Mouse (Mus musculus): ENCODE data around the gene Rex1bd. TPM values are rescaled to one million over a fixed set of nuclear protein-coding genes. Genes with fewer than 3 reads are reported as not detected.
A peak's percentile ranks its signal among the peaks of the same experiment; 100 is the strongest.
"Not testable (repeated sequence)": the region's sequence is repeated elsewhere in the genome, so short reads cannot be mapped to it uniquely, and the experiment has no call there.

Rex1bd gene
- total RNA-seq, 2 experiments from 2014 or later = 109 to 113 TPM

DNA sequence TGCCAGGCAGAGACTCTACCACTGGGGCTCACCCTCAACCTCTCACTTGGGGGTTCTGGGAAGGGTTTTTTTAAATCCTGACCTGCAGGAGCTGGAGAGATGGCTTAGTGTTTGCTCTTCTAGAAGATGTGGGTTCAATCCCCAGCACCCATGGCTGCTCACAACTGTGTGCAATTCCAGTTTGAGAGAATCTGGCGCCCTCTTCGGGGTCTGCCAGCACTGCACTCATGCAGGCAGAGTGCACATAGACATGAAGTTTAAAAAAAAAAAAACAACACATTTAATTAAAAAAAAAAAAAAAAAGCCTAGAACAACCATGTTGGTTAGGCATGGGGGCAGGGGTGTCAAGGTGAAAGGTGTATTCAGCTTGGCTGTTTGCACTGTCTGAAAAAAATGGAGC is 23.8 kb upstream of the Rex1bd start:
- intact Hi-C loops (cut with DNase I) = no loop called here
- DNase-seq = no peak

GRCm38 (mm10) chr8:70529741-70530161 is 23.2 kb upstream of the Rex1bd start:
- DNase-seq = no peak
- intact Hi-C loops (cut with DNase I) = no loop called here

DNA sequence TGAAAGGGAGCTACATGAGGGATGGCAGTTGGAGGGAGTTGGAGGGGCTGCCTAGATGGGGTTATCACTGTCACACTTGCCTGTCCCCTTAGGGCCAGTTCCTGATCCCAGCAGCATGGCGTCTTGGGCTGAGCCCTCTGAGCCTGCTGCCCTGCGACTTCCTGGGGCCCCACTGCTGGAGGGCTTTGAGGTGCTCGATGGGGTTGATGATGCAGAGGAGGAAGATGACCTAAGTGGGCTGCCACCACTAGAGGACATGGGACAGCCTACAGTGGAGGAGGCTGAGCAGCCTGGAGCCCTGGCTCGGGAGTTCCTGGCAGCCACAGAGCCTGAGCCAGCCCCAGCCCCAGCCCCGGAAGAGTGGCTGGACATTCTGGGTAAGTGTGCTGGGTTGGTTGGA is 22.7 kb upstream of the Rex1bd start:
- DNase-seq = no peak
- intact Hi-C loops (cut with DNase I) = no loop called here

DNA sequence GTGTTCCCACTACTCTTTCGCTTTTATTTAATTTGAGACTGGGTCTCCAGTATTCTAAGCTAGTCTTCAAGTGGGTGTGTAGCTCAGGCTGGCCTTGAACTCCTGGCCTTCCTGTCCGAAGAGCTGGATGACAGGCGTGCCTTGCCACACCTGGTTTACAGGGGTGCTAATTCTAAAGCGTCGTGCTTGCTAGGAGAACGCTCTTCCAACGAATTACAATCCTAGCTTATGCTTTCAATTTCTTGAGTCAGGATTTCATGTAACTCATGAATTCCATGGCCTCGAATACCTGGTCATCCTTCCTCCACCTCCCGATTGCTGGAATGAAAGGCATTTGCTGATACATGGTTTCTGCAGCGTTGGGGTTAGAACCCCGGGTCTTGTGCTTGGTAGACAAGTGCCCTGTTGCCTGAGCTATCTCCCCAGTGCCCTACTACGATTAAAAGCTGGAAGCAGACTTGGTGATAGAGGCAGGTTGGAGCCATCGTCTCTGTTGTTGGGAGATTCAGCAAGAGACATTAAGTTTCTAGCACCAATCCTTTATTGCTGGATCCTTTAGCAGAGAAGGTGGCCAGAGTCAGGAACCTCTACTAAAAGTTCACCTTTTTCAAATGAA is 21.7 kb upstream of the Rex1bd start:
- DNase-seq = no peak
- intact Hi-C loops (cut with DNase I) = no loop called here

GRCm38 (mm10) chr8:70527512-70528181 is 21.1 kb upstream of the Rex1bd start, which contains the start of the genes Fkbp8 and Kxd1:
TSS of gene Fkbp8 (plus strand) at chr8:70527724.
TSS of gene Kxd1 (minus strand) at chr8:70527956.
- intact Hi-C loops (cut with DNase I) = no loop called here
- DNase-seq = peak; percentile 99 to 100

- intact Hi-C loops (cut with DNase I) = no loop called here
- no peak for DNase-seq
Measured at GRCm38 (mm10) chr8:70527111-70527511, 20.6 kb upstream of the Rex1bd start.

GRCm38 (mm10) chr8:70522592-70523403 is 16.2 kb upstream of the Rex1bd start:
- intact Hi-C loops (cut with DNase I) = loop anchor here (1.0 kb wide), 1 partner anchor 12 kb away; the partner anchor contains the start of gene Uba52
- peak; percentile 94 to 96 for DNase-seq

- intact Hi-C loops (cut with DNase I) = no loop called here
- no peak for DNase-seq
Measured at GRCm38 (mm10) chr8:70519606-70520005, 13.1 kb upstream of the Rex1bd start.

GRCm38 (mm10) chr8:70519043-70519442 is 12.5 kb upstream of the Rex1bd start:
- DNase-seq = no peak
- intact Hi-C loops (cut with DNase I) = no loop called here

GRCm38 (mm10) chr8:70517940-70518643 is 11.5 kb upstream of the Rex1bd start:
- intact Hi-C loops (cut with DNase I) = no loop called here
- no peak for DNase-seq

DNA sequence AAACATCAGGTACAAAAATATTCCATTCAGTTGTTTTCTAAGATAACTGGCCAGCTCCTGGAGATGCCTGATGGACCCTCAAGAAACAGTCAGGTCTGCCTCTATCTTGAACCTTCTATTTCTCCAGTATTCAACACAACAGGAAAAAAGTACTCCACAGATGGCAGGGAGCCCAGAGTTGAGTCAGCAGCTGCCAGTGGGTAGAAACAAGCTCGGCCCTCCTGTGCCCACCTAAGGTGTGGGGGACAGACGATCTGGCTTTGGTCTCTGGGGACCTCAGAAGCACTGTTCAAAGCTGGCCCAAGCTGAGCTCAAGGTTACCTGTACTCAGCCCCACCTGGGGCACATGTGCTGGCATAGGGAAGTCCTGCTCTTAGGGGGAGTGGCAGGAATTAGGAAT is 6.9 kb upstream of the Rex1bd start:
- intact Hi-C loops (cut with DNase I) = no loop called here
- no peak for DNase-seq

GRCm38 (mm10) chr8:70512253-70512903 is 5.8 kb upstream of the Rex1bd start:
- intact Hi-C loops (cut with DNase I) = no loop called here

GRCm38 (mm10) chr8:70511770-70512169 is 5.2 kb upstream of the Rex1bd start:
- no peak for DNase-seq
- intact Hi-C loops (cut with DNase I) = loop anchor here (2.0 kb wide), 1 partner anchor 27 kb away; the partner anchor contains the start of gene Ell

More at GRCm38 (mm10) chr8:70512253-70512903, 5.8 kb upstream of the Rex1bd start:
- DNase-seq = no peak

GRCm38 (mm10) chr8:70511174-70511573 is 4.6 kb upstream of the Rex1bd start:
- intact Hi-C loops (cut with DNase I) = loop anchor here (2.0 kb wide), 1 partner anchor 28 kb away; the partner anchor contains the start of gene Ell
- not testable (repeated sequence) for DNase-seq

- intact Hi-C loops (cut with DNase I) = loop anchor here (1.0 to 2.0 kb wide), 2 partner anchors 12 to 28 kb away; partner anchors contain the start of gene Ell
Measured at GRCm38 (mm10) chr8:70510228-70510915, 3.8 kb upstream of the Rex1bd start, which contains the start of gene Uba52. TSS of gene Uba52 (minus strand) at chr8:70510801.

GRCm38 (mm10) chr8:70509281-70509952 is 2.9 kb upstream of the Rex1bd start:
- intact Hi-C loops (cut with DNase I) = loop anchor here (5.0 kb wide), 1 partner anchor 78 kb away; no protein-coding TSS in a partner anchor
- no peak for DNase-seq

More at GRCm38 (mm10) chr8:70510228-70510915, 3.8 kb upstream of the Rex1bd start, which contains the start of gene Uba52:
- DNase-seq = peak; percentile 95 to 98

DNA sequence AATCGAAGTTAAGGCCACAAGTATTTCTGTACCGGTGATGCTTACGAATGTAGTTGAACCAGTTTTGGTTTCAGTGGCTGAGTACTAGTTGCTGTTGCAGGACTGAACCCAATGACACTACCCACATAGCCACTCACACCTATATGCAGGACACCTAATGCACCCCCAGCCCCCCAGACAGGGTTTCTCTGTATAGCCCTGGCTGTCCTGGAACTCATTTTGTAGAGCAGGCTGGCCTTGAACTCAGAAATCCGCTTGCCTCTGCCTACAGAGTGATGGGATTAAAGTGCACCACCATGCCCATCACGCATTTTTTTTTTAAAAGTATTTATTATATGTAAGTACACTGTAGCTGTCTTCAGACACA is 458 bp upstream of the Rex1bd start:
- no peak for DNase-seq
- intact Hi-C loops (cut with DNase I) = loop anchor here (5.0 kb wide), 1 partner anchor 80 kb away; no protein-coding TSS in a partner anchor

DNA sequence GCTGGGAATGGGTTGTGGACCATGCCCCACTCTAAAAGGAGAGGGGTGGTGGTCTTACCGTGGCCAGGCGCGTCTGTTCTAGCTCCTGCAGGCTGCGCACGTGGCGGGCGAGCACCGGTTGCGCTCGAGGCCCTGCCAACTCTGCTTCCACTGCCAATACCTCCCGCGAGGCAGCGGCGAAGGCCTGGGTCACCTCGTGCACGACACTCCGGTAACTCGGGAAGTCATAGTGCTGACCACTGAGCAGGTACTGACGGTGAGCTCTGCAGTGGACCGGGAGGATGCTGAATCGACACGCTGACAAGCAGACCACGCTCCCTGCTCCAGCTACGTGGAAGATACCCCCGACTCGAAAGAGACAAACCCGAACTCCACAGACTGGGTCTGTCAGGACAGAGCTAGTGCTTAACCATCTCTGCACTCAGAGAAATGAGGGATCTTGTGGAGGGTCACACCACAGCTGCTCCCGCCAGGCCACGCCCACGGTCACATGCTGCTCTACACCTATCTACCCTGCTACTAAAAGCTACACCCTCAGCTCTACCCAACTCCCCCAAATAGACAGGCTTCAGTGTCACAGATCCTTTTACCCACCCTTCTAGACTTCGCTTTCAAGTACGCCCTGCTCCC is 739 bp downstream of the Rex1bd start:
- DNase-seq = no peak
- intact Hi-C loops (cut with DNase I) = loop anchor here (5.0 kb wide), 1 partner anchor 81 kb away; no protein-coding TSS in a partner anchor
